10 mouse cellular contexts compared by ENCODE assay signal in the genomic region with DNA sequence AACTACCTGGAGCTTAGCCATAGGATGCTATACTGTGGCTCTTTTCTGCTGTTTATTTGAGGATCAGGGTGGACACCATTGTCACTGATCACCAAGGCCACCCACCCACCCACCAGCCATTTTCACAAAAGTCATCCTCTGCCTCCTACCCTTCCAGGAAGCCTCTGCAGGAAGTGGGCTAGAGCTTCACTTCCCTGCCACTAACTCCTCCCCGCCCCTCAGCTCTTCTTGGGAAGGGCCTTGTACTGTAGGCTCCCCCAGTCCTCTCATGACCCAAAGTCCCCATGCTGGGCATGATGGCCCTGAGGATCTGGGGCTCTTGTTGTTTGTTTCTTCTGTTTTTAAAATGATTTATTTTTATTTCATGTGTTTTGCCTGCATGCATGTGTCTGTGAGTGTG. TPM values are rescaled to one million over a fixed set of nuclear protein-coding genes. Genes with fewer than 3 reads are reported as not detected.
DNase-seq lines count a peak whose midpoint lies in the region; ATAC-seq lines count a peak whose summit lies in the region.
"Had no signal": no experiment of that assay in that cellular context is flagged by ENCODE, and none has a peak within 500 bp of the region (broad histone marks: within the 10 kb centered on the region; RNA-seq: fewer than 3 reads in every experiment).

No protein-coding gene starts in this region.

- no peak for ATAC-seq in liver, embryonic 11.5 days (replicated peaks; ENCODE audit: low FRiP score)
- ATAC-seq in liver, embryonic 15.5 days (ENCODE audit: insufficient read depth), result no peak
- ATAC-seq: Patski had no signal

- peaks cover 37% of the 10 kb centered on the region for H3K4me1 ChIP-seq in liver, embryonic 11.5 days (replicated peaks; ENCODE audit: control insufficient read depth, insufficient read depth, low read length)
- H3K4me1 ChIP-seq in liver, embryonic 15.5 days (replicated peaks), result peaks cover 82% of the 10 kb centered on the region

- peak overlapping the region; percentile 41; the same call in 1 of the 2 replicates for H3K9ac ChIP-seq in liver, embryonic 11.5 days (ENCODE audit: low read depth, low read length)
- no peak overlapping the region for H3K9ac ChIP-seq in liver, embryonic 15.5 days

- H3K4me3 ChIP-seq in liver, embryonic 11.5 days (ENCODE audit: low read depth, low read length), result no peak overlapping the region
- H3K4me3 ChIP-seq in liver, embryonic 15.5 days (replicated peaks), result no peak overlapping the region

- peak overlapping the region; percentile 94; the same call in 1 of the 2 replicates for H3K27ac ChIP-seq in liver, embryonic 11.5 days (ENCODE audit: low read depth, low read length)
- H3K27ac ChIP-seq in liver, embryonic 15.5 days (replicated peaks), result peak overlapping the region; percentile 95

- no peaks in the 10 kb centered on the region for H3K27me3 ChIP-seq in liver, embryonic 11.5 days (replicated peaks; ENCODE audit: control insufficient read depth, insufficient read depth, low read length)
- H3K27me3 ChIP-seq in liver, embryonic 15.5 days, result no peaks in the 10 kb centered on the region
- H3K27me3 ChIP-seq: Patski had no signal

- H3K36me3 ChIP-seq in liver, embryonic 11.5 days (ENCODE audit: control insufficient read depth, insufficient read depth, low read length), result peaks cover 24% of the 10 kb centered on the region
- H3K36me3 ChIP-seq in liver, embryonic 15.5 days (replicated peaks), result peaks cover 30% of the 10 kb centered on the region

- 57% methylated on average over 1 of the region's 1 CpGs for WGBS in liver, embryonic 11.5 days
- 41% methylated on average over 1 of the region's 1 CpGs for WGBS in liver, embryonic 15.5 days (ENCODE audit: insufficient replicate concordance)

- no peaks in the 10 kb centered on the region for H3K9me3 ChIP-seq in liver, embryonic 11.5 days (ENCODE audit: control insufficient read depth, low read length)
- no peaks in the 10 kb centered on the region for H3K9me3 ChIP-seq in liver, embryonic 15.5 days (replicated peaks)

- DNase-seq in liver, embryonic 11.5 days (ENCODE audit: low spot score), result no peak
- no peak for DNase-seq in liver
- peak; percentile 75 for DNase-seq in T-cell, adult 2 months (ENCODE audit: low spot score)
- DNase-seq in thymus, postnatal 25 days, result peak; percentile 73
- no peak for DNase-seq in right cerebral cortex, postnatal 36 days (ENCODE audit: low spot score in 2 of 2)
- DNase-seq in embryo, embryonic 9.5 days (ENCODE audit: extremely low spot score), result no peak
- DNase-seq: midbrain, embryonic 14.5 days had no signal

- H3K4me2 ChIP-seq in liver, embryonic 11.5 days, result peak overlapping the region; percentile 89
- peak overlapping the region; percentile 81; the same call in 1 of the 2 replicates for H3K4me2 ChIP-seq in liver, embryonic 15.5 days

RNA-seq across cellular contexts. Expression of a gene that starts 2.3 kb away (rescaled TPM):
- polyA plus RNA-seq in liver, embryonic 11.5 days (2014; fragmentation: Nextera tagmentation; extraction: Ambion mirVana), result 342 and 357 TPM in 2 replicates
- polyA plus RNA-seq in liver, embryonic 15.5 days (2015; fragmentation: Nextera tagmentation; extraction: Ambion mirVana), result 148 and 155 TPM in 2 replicates

RNA-seq across cellular contexts. Expression of a gene that starts 15.1 kb away (rescaled TPM):
- polyA plus RNA-seq in liver, embryonic 11.5 days (2014; fragmentation: Nextera tagmentation; extraction: Ambion mirVana), result 33.7 and 34.6 TPM in 2 replicates
- 21.7 and 22.3 TPM in 2 replicates for polyA plus RNA-seq in liver, embryonic 15.5 days (2015; fragmentation: Nextera tagmentation; extraction: Ambion mirVana)

RNA-seq across cellular contexts. Expression of a gene that starts 23.4 kb away (rescaled TPM):
- polyA plus RNA-seq in liver, embryonic 11.5 days (2014; fragmentation: Nextera tagmentation; extraction: Ambion mirVana), result 43.0 and 47.2 TPM in 2 replicates
- polyA plus RNA-seq in liver, embryonic 15.5 days (2015; fragmentation: Nextera tagmentation; extraction: Ambion mirVana), result 23.7 and 26.1 TPM in 2 replicates

RNA-seq across cellular contexts. Expression of a gene that starts 27.9 kb away (rescaled TPM):
- not detected in 2 replicates for polyA plus RNA-seq in liver, embryonic 11.5 days (2014; fragmentation: Nextera tagmentation; extraction: Ambion mirVana)
- 0.01 and 0.02 TPM in 2 replicates for polyA plus RNA-seq in liver, embryonic 15.5 days (2015; fragmentation: Nextera tagmentation; extraction: Ambion mirVana)
- polyA plus RNA-seq: limb, embryonic 11.5 days had no signal

RNA-seq across cellular contexts. Expression of a gene that starts 43.0 kb away (rescaled TPM):
- polyA plus RNA-seq in liver, embryonic 11.5 days (2014; fragmentation: Nextera tagmentation; extraction: Ambion mirVana), result 0.15 TPM in 1 of 2 replicates, not detected in the other
- 0.13 and 0.35 TPM in 2 replicates for polyA plus RNA-seq in liver, embryonic 15.5 days (2015; fragmentation: Nextera tagmentation; extraction: Ambion mirVana)
- polyA plus RNA-seq: limb, embryonic 11.5 days; midbrain, embryonic 14.5 days had no signal

Comparison
In these comparisons a context has a peak if more than half of its experiments do, and no peak if none do; other contexts are left out.
1. DNase-seq: peak in T-cell, adult 2 months (single experiment) and thymus, postnatal 25 days (single experiment); none in liver, embryonic 11.5 days (single experiment), liver (single experiment), right cerebral cortex, postnatal 36 days (0 of 2) and embryo, embryonic 9.5 days (single experiment).